Mouse (Mus musculus) thymus, postnatal 4 days (tissue): ENCODE results near the gene Daxx.
"Not testable (repeated sequence)": the region's sequence is repeated elsewhere in the genome, so short reads cannot be mapped to it uniquely, and the experiment has no call there.

Experiments used
- DNase-seq: peaks from one replicate; pipeline ENCODE4 v3.0.0; 2021

The Daxx gene

GRCm38 (mm10) chr17:33948090-33948904, 39.1 kb downstream of the Daxx start:
- DNase-seq: peak; percentile 43

GRCm38 (mm10) chr17:33948905-33949537, 39.8 kb downstream of the Daxx start:
- no peak for DNase-seq

- DNase-seq: no peak
Observed at GRCm38 (mm10) chr17:33950131-33950625, 41.0 kb downstream of the Daxx start.

GRCm38 (mm10) chr17:33951021-33951946, 42.1 kb downstream of the Daxx start, which contains the start of gene B3galt4:
Gene B3galt4, minus strand, starts transcription at chr17:33951488.
- peak; percentile 85 for DNase-seq

- DNase-seq: not testable (repeated sequence)
Observed at GRCm38 (mm10) chr17:33952015-33952414, 42.8 kb downstream of the Daxx start.

- no peak for DNase-seq
Observed at GRCm38 (mm10) chr17:33952879-33953278, 43.7 kb downstream of the Daxx start.

GRCm38 (mm10) chr17:33953310-33953709, 44.1 kb downstream of the Daxx start:
- no peak for DNase-seq

- no peak for DNase-seq
Observed at GRCm38 (mm10) chr17:33953961-33954565, 44.8 kb downstream of the Daxx start.

- DNase-seq: peak; percentile 69
Observed at GRCm38 (mm10) chr17:33954646-33955554, 45.7 kb downstream of the Daxx start.

- DNase-seq: peak; percentile 94
Observed at GRCm38 (mm10) chr17:33955555-33956214, 46.5 kb downstream of the Daxx start, which contains the start of the genes Vps52 and Rps18. Gene Vps52, plus strand, starts transcription at chr17:33955812. Gene Rps18, minus strand, starts transcription at chr17:33956001.

- no peak for DNase-seq
Observed at GRCm38 (mm10) chr17:33956336-33956735, 47.1 kb downstream of the Daxx start.

GRCm38 (mm10) chr17:33957493-33957892, 48.3 kb downstream of the Daxx start:
- no peak for DNase-seq

- DNase-seq: no peak
Observed at GRCm38 (mm10) chr17:33958451-33958850, 49.2 kb downstream of the Daxx start.

GRCm38 (mm10) chr17:33959135-33959534, 49.9 kb downstream of the Daxx start:
- no peak for DNase-seq

- DNase-seq: no peak
Observed at GRCm38 (mm10) chr17:33959948-33960347, 50.7 kb downstream of the Daxx start.

- DNase-seq: no peak
Observed at GRCm38 (mm10) chr17:33962876-33963275, 53.7 kb downstream of the Daxx start.
